Mouse (Mus musculus) c-Kit-positive CD71-positive TER-119-negative erythroid progenitor cells, embryonic 14.5 days (primary cell): ENCODE measurements at regions not wholly inside any gene's neighbourhood (a gene's known extent, or its start where the extent isn't known, plus 50 kb on each side); places are given as distances from the start of the nearest gene placed in this dataset.

Experiments used
- DNase-seq: peaks from one replicate; pipeline ENCODE4 v3.0.0-alpha.2; 2013; ENCODE audit warnings: low read depth

DNA sequence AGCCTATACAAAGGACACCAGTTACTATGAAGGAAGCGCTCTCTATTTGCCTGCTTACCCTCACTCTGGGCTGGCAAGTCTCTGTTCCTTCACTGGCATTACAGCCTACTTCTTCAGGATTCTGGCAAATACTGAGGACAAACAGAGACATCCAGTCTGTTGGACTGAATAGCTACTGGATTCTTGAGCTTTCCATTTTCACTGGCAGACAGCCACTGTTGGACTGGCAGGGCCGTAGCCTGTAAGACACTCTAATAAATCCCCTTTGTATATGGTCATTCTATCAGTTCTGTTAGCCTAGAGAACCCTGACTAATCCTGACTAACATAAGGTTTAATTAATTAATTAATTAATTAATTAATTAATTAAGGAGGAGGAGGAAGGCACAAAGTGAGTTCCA is 72.4 kb upstream of the Dhrs4 start:
- no peak for DNase-seq
